Mouse (Mus musculus) liver, adult (tissue): ENCODE data around the gene Smyd3.

Experiments used
- GATA4 ChIP-seq: IDR thresholded peaks from 2 replicates; pipeline ENCODE4 v1.6.1; 2014; ENCODE audit warnings: mild to moderate bottlenecking, low read length; ENCODE audit not compliant: insufficient replicate concordance

The Smyd3 gene

DNA sequence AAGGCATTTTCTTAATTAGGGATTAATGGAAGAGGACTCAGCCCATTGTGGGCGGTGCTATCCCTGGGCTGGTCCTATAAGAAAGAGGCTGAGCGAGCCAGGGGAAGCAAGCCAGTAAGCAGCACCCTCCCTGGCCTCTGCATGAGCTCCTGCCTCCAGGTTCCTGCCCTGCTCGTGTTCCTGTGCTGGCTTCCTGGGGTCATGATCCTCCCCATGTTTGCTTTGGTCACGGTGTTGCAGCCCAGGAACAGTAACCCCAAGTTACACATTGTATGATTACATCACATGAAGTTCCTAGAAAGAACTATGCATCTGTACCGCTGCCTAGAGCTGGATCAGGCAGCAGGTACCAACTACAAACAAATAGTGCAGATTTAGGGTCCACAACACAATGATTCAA lies 536.2 kb downstream of the Smyd3 start:
- no peak for TF ChIP-seq GATA4

GRCm38 (mm10) chr1:178980185-178980584 lies 537.7 kb downstream of the Smyd3 start:
- TF ChIP-seq GATA4, result no peak

DNA sequence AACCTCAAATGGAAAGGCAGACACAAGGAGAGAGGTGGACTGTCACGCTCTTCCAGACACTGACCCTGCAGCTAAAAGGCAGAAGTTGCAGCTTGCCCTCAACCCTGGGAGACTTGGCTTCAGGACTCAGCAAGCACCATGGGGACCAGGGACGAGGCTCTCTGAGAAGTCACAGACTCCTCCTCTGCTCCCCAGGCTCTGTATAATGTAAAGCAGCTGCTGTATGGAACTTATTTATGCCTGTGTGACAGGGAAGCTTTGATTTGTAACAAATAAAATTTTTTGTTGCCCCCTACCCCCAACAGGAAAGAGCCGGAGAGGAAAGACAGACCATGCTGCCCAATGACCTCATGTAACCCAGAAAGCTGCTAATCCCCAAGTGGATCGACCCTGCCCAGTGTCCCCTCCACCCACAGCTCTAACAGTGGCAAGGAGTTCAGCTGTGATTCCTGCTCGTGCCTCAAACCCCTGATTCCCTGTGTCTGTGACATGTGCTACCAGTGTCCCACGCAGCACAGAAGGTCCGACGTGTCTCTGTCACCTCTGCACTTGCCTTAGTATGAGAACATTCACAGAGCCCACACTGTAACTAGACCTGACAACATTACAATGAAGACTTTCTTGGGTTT lies 539.1 kb downstream of the Smyd3 start:
- no peak for TF ChIP-seq GATA4

DNA sequence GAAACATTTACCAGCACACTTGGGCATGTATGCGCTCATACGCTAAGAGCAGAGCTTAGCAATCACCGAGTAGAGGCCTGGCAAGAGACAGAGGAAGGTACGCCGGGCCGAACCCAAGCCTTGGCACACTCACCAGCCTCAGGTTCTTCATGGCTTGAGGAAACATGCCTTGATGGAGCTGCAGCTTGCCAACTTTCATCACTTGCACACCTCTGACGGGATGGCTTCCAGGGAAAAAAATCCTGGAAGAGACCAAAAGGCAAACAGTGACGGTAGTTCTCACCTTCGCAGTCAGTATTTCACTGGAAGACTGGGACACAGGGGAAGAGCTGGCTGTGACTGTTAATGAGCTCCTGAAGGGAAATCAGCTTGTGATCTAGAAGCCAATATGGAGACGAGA lies 545.8 kb downstream of the Smyd3 start:
- TF ChIP-seq GATA4, result no peak

DNA sequence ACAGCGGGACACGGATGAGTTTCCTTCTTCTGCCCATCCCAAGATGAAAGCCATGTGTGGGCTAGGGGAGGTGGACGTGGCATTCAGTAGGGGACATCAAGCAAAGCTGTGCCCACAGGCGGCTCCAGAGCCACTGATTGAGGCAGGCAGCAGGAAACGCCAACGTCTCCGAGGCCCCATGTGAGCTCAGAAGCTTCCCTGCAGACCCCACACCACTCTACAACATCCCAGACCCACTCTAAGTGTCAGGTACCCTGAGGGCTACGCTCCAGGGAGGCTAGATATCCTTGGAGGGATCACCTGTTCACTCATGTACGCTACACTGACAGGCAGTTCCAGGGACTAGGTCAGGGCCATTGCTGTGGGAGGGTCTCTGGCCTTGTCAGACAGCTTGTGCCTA lies 556.2 kb downstream of the Smyd3 start:
- TF ChIP-seq GATA4, result no peak

DNA sequence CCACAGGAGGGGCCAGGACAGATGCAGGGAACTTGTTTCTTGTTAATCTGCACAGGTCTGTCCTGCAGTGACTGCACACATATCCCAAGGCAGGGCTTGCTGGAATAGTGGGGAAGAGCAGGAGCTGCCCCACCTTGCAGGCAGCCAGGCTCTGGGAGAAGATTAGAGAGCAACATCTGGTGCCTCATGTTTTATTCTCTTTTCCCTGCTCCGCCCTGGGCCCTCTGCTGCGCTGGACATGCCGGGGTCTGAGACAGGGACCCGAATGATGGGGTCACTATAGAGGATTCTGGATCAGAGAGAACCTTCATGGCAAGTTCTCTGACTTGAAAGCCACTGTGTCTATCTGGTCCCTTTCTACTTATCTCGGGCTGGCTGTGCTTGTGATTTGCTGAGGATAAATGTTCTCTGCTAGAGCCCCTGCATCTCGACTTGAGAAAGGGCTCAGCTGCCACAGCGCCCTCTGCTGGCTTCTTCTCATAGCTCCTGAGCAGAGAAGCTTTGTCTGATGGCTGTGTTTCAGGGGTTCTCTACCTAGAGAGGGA lies 557.8 kb downstream of the Smyd3 start:
- no peak for TF ChIP-seq GATA4

DNA sequence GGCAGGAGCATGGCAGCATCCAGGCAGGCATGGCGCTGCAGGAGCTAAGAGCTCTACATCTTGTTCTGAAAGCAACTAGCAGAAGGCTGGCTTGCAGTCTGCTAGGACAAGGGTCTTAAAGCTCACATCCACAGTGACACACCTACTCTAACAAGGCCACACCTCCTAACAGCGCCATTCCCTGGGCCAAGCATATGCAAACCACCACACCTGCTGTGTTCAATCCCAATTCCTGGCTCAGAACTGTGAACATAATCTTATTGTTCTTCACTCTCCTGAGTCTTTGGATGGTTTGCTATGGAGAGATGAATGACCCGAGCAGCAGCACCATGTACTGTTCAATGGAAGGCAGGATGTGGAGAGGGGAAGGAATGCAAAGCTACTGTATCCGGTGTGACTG lies 559.2 kb downstream of the Smyd3 start:
- TF ChIP-seq GATA4, result no peak

GRCm38 (mm10) chr1:178952910-178953309 lies 564.9 kb downstream of the Smyd3 start:
- no peak for TF ChIP-seq GATA4

GRCm38 (mm10) chr1:178942251-178942963 lies 575.4 kb downstream of the Smyd3 start:
- no peak for TF ChIP-seq GATA4

DNA sequence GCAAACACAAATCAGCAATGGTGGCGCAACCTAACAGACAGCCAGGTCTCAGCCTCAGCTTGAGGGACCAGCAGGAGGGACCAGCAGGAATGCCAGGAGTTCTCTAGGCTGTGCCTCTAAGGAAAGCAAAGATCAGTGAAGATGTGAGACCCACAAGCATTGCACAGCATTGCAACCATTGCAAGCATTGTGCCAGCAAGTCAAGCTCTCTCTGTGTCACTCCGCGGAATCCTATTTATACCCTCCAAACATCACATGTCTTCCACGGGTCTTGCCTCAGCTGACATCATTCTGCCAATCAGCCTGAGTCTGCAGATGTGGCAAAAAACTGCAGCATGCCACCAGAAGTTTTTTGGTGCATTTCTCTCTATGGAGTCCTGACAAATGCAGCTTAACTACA lies 577.5 kb downstream of the Smyd3 start:
- TF ChIP-seq GATA4, result no peak

DNA sequence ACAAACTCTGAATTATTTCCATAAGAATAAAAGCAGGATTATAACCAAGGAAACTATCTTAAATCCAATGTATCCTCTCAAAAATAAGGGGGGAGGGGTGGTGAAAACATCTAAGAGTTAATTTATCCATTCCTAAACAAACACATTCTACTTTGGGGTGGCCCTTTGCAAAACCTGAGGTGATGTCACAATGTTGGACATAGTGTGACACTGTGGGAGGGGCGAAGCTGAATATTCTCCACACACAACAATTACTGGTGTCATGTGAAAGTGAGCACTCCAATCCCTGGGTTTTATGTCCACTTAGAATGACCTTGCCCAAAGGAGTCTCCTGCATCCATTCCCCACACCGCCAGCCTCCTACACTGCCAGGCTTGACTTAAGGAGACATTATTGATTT lies 580.9 kb downstream of the Smyd3 start:
- TF ChIP-seq GATA4, result no peak

DNA sequence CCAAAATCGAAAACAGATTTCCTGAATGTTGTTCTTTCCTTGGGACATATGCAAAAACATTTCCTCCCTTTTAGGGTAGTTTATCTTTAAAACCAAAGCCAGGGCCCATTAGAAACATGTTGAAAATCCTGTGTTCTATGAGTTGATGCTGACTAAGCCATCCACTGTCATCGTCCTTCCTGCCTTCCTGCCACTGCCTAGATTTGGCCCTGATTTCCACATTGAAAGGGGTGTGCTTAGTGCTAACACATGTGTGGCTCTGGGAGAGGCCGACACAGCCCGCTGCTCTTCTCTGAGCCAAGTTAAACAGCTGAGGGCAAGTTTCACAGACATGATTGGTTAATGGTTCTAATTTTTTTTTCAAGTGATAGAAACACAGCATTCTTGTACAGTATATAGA lies 581.4 kb downstream of the Smyd3 start:
- no peak for TF ChIP-seq GATA4

DNA sequence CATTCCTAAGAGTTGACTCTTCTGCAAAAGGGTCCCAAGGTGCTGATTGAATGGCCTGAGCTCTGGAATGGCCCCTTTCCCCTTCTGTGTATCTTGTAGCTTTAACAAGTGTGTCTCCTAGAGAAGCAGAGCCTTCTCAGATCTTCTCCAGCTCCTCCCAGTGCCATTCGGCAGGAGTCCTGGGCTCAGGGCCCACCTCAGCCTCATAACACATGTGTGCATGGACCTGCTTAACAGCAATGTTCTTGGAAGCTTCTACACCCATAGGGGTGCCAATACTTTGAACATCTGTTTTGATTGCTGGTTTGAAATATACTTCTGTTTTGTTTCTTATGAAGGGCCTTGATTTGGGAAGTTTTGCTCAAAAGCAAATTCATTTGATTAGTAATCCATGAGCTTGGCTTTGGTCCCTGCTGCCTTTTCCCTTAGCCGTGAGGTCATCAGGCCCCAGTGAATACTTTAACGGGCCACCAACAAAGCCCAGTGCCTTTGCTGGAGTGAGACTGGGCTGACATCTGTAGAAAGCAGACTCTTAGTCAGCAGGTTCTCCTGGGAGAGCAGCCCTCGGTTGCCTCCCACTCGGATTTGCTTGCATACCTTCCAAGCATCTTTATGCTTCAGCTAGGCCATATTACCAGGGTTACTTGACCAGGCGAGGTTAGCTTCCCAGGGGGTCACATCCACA lies 583.7 kb downstream of the Smyd3 start:
- no peak for TF ChIP-seq GATA4

DNA sequence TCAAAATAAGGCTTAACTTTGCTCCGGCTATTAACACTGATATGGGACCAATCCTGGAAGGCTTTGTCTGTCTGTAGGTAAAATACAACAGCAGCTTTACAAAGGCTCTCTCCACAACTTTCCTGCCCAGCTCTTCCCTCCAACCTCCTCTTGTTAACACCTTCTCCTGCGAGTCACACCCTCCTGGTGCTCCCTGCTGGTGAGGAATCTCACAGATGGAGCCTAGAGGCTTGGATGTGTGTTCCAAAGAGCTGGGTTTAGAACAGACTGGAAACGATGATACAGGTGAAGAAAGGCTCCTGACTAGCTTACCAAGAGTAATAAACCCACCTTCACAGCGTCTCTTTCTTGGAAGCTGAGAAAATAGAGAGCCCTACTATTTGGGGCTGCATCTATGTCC lies 588.3 kb downstream of the Smyd3 start:
- TF ChIP-seq GATA4, result no peak

DNA sequence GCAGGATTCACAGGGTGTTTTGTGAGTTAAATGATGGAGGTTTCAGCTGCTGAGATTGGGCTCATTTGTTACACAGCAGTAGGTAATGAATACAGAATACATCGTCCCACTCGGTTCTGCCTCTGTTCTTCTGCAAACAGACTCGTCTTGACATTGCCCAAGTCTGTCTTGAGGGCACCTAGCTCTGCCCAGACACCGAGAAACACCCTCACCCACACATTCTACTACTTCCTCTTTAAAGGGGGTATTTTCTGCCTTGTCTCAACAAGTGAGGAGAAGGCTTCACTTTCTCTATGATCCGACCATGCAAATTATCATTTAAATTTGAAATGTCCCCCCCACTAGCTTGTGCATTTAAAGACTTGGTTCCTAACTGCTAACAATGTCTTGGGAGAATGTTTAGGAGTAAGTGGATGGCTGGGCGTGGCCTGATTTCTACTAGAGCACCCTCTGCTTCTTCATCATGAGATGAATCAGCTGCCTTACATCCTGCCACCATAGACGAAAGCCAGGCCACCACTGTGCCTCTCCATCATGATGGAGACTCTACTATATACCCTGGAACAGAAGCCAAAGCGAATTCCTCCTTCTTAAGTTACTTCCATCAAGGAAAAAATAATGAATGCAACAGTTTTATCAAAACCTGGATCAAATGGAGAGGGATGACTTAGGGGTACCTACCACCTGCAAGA lies 593.2 kb downstream of the Smyd3 start:
- TF ChIP-seq GATA4, result no peak
